Mouse (Mus musculus) B cell, adult (primary cell): ENCODE data around the gene Sox2. TPM values are rescaled to one million over a fixed set of nuclear protein-coding genes. Genes with fewer than 3 reads are reported as not detected.

Experiments
- total RNA-seq: library from RNA; stranded (reverse); gene quantifications from 4 replicates; pipeline ENCODE4 v1.2.4, GENCODE M21; 2023; ENCODE audit not compliant: inconsistent age

The Sox2 gene
- not detected in 4 replicates for total RNA-seq

DNA sequence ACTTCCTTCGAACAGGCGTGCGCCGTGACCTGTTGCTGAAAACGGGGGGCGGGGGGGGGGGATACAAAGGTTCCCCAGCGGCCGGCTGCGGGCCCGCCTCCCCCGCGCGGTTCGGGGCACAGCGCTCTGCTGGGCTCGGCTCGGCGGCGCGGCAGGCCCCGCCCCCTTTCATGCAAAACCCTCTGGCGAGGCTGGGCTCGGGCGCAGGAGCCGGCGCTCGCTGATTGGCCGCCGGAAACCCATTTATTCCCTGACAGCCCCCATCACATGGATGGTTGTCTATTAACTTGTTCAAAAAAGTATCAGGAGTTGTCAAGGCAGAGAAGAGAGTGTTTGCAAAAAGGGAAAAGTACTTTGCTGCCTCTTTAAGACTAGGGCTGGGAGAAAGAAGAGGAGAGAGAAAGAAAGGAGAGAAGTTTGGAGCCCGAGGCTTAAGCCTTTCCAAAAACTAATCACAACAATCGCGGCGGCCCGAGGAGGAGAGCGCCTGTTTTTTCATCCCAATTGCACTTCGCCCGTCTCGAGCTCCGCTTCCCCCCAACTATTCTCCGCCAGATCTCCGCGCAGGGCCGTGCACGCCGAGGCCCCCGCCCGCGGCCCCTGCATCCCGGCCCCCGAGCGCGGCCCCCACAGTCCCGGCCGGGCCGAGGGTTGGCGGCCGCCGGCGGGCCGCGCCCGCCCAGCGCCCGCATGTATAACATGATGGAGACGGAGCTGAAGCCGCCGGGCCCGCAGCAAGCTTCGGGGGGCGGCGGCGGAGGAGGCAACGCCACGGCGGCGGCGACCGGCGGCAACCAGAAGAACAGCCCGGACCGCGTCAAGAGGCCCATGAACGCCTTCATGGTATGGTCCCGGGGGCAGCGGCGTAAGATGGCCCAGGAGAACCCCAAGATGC is at the start of gene Sox2:
Gene Sox2, plus strand, starts transcription at position 680 of the 895 bp plus-strand sequence.

